Mouse (Mus musculus) C2C12 (cell line): ENCODE results near the gene Ttc38. TPM values are rescaled to one million over a fixed set of nuclear protein-coding genes. Genes with fewer than 3 reads are reported as not detected.

Experiments
- H3K27me3 ChIP-seq: one replicate; pipeline ENCODE4 v1.6.1; 2011; ENCODE audit not compliant: control insufficient read depth, insufficient read depth, insufficient read length
- H3K36me3 ChIP-seq: one replicate; pipeline ENCODE4 v1.6.1; 2011; ENCODE audit not compliant: control insufficient read depth, insufficient read depth
- H3K4me3 ChIP-seq: one replicate; pipeline ENCODE4 v1.5.1; 2011; ENCODE audit warnings: mild to moderate bottlenecking, control low read depth; ENCODE audit not compliant: poor library complexity, insufficient read depth, severe bottlenecking
- H3K79me2 ChIP-seq: one replicate; pipeline ENCODE4 v1.6.1; 2011; ENCODE audit not compliant: control insufficient read depth, insufficient read depth
- H3K79me3 ChIP-seq: one replicate; pipeline ENCODE4 v1.6.1; 2011; ENCODE audit warnings: low read depth, control low read depth
- H3ac ChIP-seq: one replicate; pipeline ENCODE3; 2011; ENCODE audit warnings: low read depth; ENCODE audit not compliant: control insufficient read depth, insufficient read length
- CEBPB ChIP-seq: IDR thresholded peaks from one replicate; pipeline ENCODE4 v1.6.1; 2011; ENCODE audit warnings: low read depth, mild to moderate bottlenecking, control low read depth, moderate library complexity
- CTCF ChIP-seq: IDR thresholded peaks from one replicate; pipeline ENCODE4 v1.5.1; 2011; ENCODE audit not compliant: control insufficient read depth, insufficient read depth, insufficient read length
- FOSL1 ChIP-seq: IDR thresholded peaks from one replicate; pipeline ENCODE4 v1.8.0; 2011; ENCODE audit warnings: mild to moderate bottlenecking, low read length; ENCODE audit not compliant: poor library complexity, insufficient read depth, severe bottlenecking
- MAX ChIP-seq: IDR thresholded peaks from one replicate; pipeline ENCODE4 v1.6.1; 2011; ENCODE audit warnings: mild to moderate bottlenecking, control low read depth
- MYOD1 ChIP-seq: IDR thresholded peaks from one replicate; pipeline ENCODE4 v1.6.1; 2011; ENCODE audit warnings: low read depth; ENCODE audit not compliant: control insufficient read depth, insufficient read length
- MYOG ChIP-seq: IDR thresholded peaks from one replicate; pipeline ENCODE4 v1.6.1; 2011; ENCODE audit not compliant: control insufficient read depth, insufficient read length; ENCODE audit errors: extremely low read depth
- USF1 ChIP-seq: IDR thresholded peaks from one replicate; pipeline ENCODE4 v1.6.1; 2011; ENCODE audit warnings: low read depth, mild to moderate bottlenecking, control low read depth, moderate library complexity
- polyA plus RNA-seq: library from polyadenylated mRNA; unstranded; fragments of >200 nt; fragmentation: generic; extraction: Trizol; gene quantifications from one replicate; pipeline ENCODE4 v1.2.1, GENCODE M21; 2012; ENCODE audit warnings: missing spikeins

Ttc38 gene
- polyA plus RNA-seq, 1 experiment: 0.07 TPM

DNA sequence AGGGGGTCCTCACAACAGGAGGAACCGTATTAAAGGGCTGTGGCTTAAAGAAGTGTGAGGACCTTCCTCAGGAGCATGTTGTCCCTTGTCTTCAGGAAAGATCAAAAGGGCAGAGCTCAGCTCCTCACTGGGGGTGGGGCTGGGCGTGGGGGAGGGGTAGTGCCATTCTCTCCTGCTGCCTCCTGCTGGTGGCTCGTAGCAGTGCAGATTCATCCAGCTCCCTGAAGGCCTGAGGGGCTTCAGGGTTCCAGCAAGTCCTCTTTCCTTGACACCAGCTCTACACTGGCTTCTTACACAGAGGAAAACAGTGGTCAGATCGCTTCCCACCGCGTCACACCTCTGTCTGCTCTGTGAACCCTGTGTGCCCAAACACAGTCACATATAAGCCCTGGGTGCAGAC, 8.9 kb downstream of the Ttc38 start:
- Histone ChIP-seq H3K79me2 (no peaks in the 10 kb centered on the region), H3K36me3 (no peaks in the 10 kb centered on the region), H3K79me3 (no peaks in the 10 kb centered on the region), H3ac (no peak overlapping the region), H3K4me3 (no peak overlapping the region), H3K27me3 (peaks cover 64% of the 10 kb centered on the region)
- TF ChIP-seq CEBPB (no peak), USF1 (no peak), CTCF (peak; percentile 25), MYOG (no peak)

DNA sequence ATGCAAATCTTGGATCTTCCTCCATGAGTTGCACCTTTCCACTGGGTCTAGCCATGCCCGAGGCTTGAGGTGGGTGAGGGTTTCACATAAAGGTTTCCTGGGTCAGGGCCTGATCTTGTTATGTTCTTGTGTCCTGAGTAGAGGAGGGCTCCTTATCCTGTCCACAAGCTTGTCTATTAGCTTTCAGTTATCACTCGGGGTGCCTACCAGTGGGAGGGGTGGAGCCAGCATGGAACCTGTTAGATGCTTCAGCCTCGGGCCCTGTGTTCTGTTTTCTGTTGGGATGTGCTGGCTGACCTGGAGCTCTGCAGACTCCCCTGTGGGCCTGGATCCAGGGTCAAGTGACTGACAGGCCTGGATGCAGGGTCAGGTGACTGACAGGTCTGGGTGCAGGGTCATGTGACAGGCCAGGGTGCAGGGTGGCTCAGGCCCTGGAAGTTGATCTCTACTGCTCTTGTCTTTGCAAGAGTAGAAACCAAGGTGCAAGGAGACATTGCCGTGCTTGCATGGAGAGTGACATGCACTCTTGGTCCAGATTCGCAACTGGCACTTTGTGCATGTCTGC, 9.8 kb downstream of the Ttc38 start:
- Histone ChIP-seq H3K79me2 (no peaks in the 10 kb centered on the region), H3K36me3 (no peaks in the 10 kb centered on the region), H3ac (no peak overlapping the region), H3K27me3 (peaks cover 65% of the 10 kb centered on the region), H3K79me3 (no peaks in the 10 kb centered on the region), H3K4me3 (no peak overlapping the region)
- TF ChIP-seq CTCF (no peak), CEBPB (no peak), MYOG (no peak), MYOD1 (no peak), MAX (no peak), USF1 (no peak), FOSL1 (no peak)

DNA sequence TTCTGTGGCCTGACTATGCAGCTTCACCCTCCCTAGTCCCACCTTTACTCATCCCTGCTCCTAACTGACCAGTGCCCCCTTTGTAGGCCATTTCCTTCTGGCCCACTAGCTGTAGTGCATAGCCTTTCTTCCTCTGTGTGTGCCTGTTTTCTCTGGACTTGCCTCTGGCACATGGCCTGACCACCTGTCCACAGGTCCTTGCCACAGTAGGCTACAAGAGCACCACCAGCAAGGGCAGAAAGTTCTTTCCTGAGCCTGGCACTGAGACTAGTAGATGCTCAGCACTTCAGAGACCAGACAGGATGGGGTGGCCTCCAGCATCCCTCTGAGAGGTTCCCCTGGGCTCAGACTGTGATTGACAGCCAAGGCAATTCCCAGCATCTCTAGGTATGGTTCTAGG, 13.0 kb downstream of the Ttc38 start:
- peaks cover 68% of the 10 kb centered on the region for H3K27me3 ChIP-seq
- H3K4me3 ChIP-seq: no peak overlapping the region
- H3K79me3 ChIP-seq: no peaks in the 10 kb centered on the region
- no peaks in the 10 kb centered on the region for H3K36me3 ChIP-seq
- no peak overlapping the region for H3ac ChIP-seq
- H3K79me2 ChIP-seq: no peaks in the 10 kb centered on the region
- TF ChIP-seq FOSL1: no peak
- TF ChIP-seq CTCF: no peak
- TF ChIP-seq MYOG: no peak
- no peak for TF ChIP-seq MYOD1
- no peak for TF ChIP-seq MAX
- no peak for TF ChIP-seq CEBPB
- no peak for TF ChIP-seq USF1

DNA sequence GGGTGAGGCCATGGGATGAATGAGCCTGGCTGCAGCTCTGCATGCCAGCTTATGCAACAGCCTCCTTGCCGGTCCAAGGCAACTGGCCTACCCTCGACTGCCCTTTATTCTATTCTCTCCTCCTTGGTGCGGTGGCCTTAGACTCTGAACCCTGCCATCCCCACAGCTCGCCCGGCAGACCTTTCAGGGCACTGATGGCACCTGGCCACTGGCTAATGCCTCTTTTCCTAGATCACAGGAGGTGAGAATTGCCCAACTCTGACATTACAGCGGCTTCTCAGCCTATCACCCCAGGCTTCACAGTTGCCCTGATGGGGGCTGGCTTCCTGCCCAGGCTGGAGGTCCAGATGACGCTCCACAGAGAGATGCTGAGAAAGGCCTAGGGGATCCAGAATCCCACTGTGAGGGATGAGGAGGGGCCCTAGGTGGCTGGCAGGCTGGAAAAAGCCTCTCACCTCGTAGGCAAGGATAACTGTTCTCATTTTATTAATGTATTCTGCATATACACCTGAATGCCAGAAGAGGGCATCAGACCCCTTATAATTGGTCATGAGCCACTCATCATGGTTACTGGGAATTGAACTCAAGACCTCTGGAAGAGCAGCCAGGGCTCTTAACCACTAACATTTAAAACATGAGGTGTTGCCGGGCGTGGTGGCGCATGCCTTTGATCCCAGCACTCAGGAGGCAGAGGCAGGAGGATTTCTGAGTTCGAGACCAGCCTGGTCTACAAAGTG, 19.7 kb downstream of the Ttc38 start:
- Histone ChIP-seq H3K36me3 (no peaks in the 10 kb centered on the region), H3K79me2 (no peaks in the 10 kb centered on the region), H3K27me3 (peaks cover 75% of the 10 kb centered on the region), H3K79me3 (no peaks in the 10 kb centered on the region), H3K4me3 (no peak overlapping the region), H3ac (no peak overlapping the region)
- no peak for TF ChIP-seq CEBPB
- TF ChIP-seq MAX: no peak
- no peak for TF ChIP-seq CTCF
- no peak for TF ChIP-seq MYOG
- no peak for TF ChIP-seq FOSL1
- TF ChIP-seq MYOD1: no peak
- TF ChIP-seq USF1: no peak

DNA sequence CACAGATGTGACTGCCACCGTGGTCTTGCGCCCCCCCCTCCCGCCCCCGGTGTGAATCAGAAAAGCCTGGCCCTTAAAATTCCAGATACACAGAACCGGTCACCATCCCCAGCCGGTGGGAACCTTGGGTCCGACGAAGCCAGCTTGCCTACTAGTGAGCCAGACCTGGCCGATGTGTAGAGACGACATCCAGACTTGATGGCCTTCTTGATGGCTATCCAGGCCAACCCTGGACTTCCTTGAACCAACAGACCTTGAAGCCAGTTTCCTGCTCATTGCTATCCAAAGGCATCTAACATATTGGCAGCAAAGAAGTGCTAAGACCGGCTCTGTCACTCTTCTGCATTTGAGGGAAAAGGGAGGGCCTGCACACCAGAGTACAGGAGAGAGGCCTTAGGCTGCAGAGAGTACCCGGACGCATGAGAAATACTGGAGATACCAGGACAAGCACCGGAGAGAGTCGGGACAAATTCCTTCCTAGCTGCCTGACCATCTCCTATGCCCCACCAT, 26.9 kb downstream of the Ttc38 start:
- Histone ChIP-seq H3K79me2 (peaks cover 47% of the 10 kb centered on the region), H3K4me3 (peak overlapping the region; percentile 99), H3K36me3 (peaks cover 30% of the 10 kb centered on the region), H3ac (peak overlapping the region; percentile 87), H3K27me3 (peaks cover 30% of the 10 kb centered on the region), H3K79me3 (peaks cover 35% of the 10 kb centered on the region)
- TF ChIP-seq MYOG (no peak), FOSL1 (no peak), CTCF (no peak), MAX (no peak), CEBPB (no peak)
